Mouse (Mus musculus) liver, postnatal 0 days (tissue): ENCODE measurements around the gene Nepro. TPM values are rescaled to one million over a fixed set of nuclear protein-coding genes. Genes with fewer than 3 reads are reported as not detected.

Experiments used
- ATAC-seq: fragments of 200-750 bp; cut with Nextera tagmentation; 2 replicates; pipeline ENCODE4 v1.8.0; 2017; ENCODE audit warnings: mild to moderate bottlenecking, moderate library complexity
- DNase-seq: peaks from one replicate; pipeline ENCODE4 v3.0.0-alpha.2; 2016
- H3K27ac ChIP-seq: fragments of 300-500 bp; sonication (generic); 2 replicates; pipeline ENCODE4 v1.5.1; 2014; ENCODE audit warnings: antibody characterized with exemption, moderate library complexity, mild to moderate bottlenecking, low read depth
- H3K27me3 ChIP-seq: fragments of 300-500 bp; sonication (generic); 2 replicates; pipeline ENCODE4 v1.6.1; 2014; ENCODE audit warnings: low read length, control low read depth, mixed read lengths; ENCODE audit not compliant: insufficient read depth
- H3K36me3 ChIP-seq: fragments of 300-500 bp; sonication (generic); replicated peaks from 2 replicates; pipeline ENCODE4 v1.6.1; 2014; ENCODE audit warnings: mild to moderate bottlenecking, control low read depth, low read length, moderate library complexity, mixed read lengths; ENCODE audit not compliant: insufficient read depth
- H3K4me1 ChIP-seq: fragments of 300-500 bp; sonication (generic); 2 replicates; pipeline ENCODE4 v1.6.1; 2014; ENCODE audit warnings: antibody characterized with exemption, mild to moderate bottlenecking, control low read depth; ENCODE audit not compliant: insufficient read depth
- H3K4me2 ChIP-seq: fragments of 300-500 bp; sonication (generic); 2 replicates; pipeline ENCODE4 v1.6.1; 2014; ENCODE audit warnings: low read depth, mild to moderate bottlenecking, low read length, moderate library complexity, mixed read lengths
- H3K4me3 ChIP-seq: fragments of 300-500 bp; sonication (generic); 2 replicates; pipeline ENCODE4 v1.5.1; 2014; ENCODE audit warnings: low read depth, low read length
- H3K9ac ChIP-seq: fragments of 300-500 bp; sonication (generic); replicated peaks from 2 replicates; pipeline ENCODE4 v1.6.1; 2014; ENCODE audit warnings: mild to moderate bottlenecking, moderate library complexity
- H3K9me3 ChIP-seq: fragments of 300-500 bp; sonication (generic); 2 replicates; pipeline ENCODE4 v1.6.1; 2016; ENCODE audit warnings: mild to moderate bottlenecking, control low read depth, low read length, mixed read lengths
- CTCF ChIP-seq: sonication (generic); IDR thresholded peaks from 2 replicates; pipeline ENCODE4 v1.5.1; 2016; ENCODE audit warnings: antibody characterized with exemption, low read depth
- EP300 ChIP-seq: IDR thresholded peaks from 2 replicates; pipeline ENCODE4 v1.6.1; 2016; ENCODE audit warnings: antibody characterized with exemption, low read depth, mild to moderate bottlenecking
- WGBS: fragments of 180-500 bp; shearing (Covaris S2); extraction: QIAGEN DNeasy Blood & Tissue Kit; methylation state at CpG from one replicate; pipeline ENCODE4 v1.1.7; 2014; ENCODE audit not compliant: insufficient replicate concordance; 5-methylcytosine and 5-hydroxymethylcytosine counted together
- polyA plus RNA-seq: library from polyadenylated mRNA; unstranded; fragments of >200 nt; fragmentation: Nextera tagmentation; extraction: Ambion mirVana; gene quantifications from 2 replicates; pipeline ENCODE4 v1.2.1, GENCODE M21; 2015

Nepro gene
- polyA plus RNA-seq, 1 experiment from 2014 or later = 2.4 TPM

- no peak overlapping the region for H3K9ac ChIP-seq
- no peak for DNase-seq
- no peak for ATAC-seq
- no peaks in the 10 kb centered on the region for H3K27me3 ChIP-seq
- WGBS = 71% methylated on average over 3 of the region's 3 CpGs
- no peak overlapping the region for H3K27ac ChIP-seq
- TF ChIP-seq EP300 = no peak
- no peak for TF ChIP-seq CTCF
- no peaks in the 10 kb centered on the region for H3K4me1 ChIP-seq
- H3K36me3 ChIP-seq = no peaks in the 10 kb centered on the region
- H3K4me2 ChIP-seq = no peak overlapping the region
- H3K4me3 ChIP-seq = no peak overlapping the region
- H3K9me3 ChIP-seq = no peaks in the 10 kb centered on the region
Measured at GRCm38 (mm10) chr16:44701155-44701554, 22.9 kb upstream of the Nepro start.

- Histone ChIP-seq H3K27me3 (no peaks in the 10 kb centered on the region), H3K27ac (no peak overlapping the region), H3K4me3 (no peak overlapping the region), H3K9me3 (no peaks in the 10 kb centered on the region), H3K9ac (no peak overlapping the region), H3K4me2 (no peak overlapping the region), H3K36me3 (no peaks in the 10 kb centered on the region), H3K4me1 (no peaks in the 10 kb centered on the region)
- DNase-seq (no peak), ATAC-seq (no peak)
- no peak for TF ChIP-seq EP300
- no peak for TF ChIP-seq CTCF
- WGBS = 30% methylated on average over 5 of the region's 5 CpGs
Measured at GRCm38 (mm10) chr16:44702272-44702671, 21.8 kb upstream of the Nepro start.

GRCm38 (mm10) chr16:44703458-44703857, 20.6 kb upstream of the Nepro start:
- no peaks in the 10 kb centered on the region for H3K4me1 ChIP-seq
- WGBS = 67% methylated on average over 4 of the region's 4 CpGs
- no peak for ATAC-seq
- DNase-seq = no peak
- H3K9me3 ChIP-seq = no peaks in the 10 kb centered on the region
- H3K4me3 ChIP-seq = no peak overlapping the region
- no peak overlapping the region for H3K27ac ChIP-seq
- no peak for TF ChIP-seq EP300
- TF ChIP-seq CTCF = no peak
- no peaks in the 10 kb centered on the region for H3K27me3 ChIP-seq
- no peak overlapping the region for H3K9ac ChIP-seq
- H3K36me3 ChIP-seq = no peaks in the 10 kb centered on the region
- no peak overlapping the region for H3K4me2 ChIP-seq

GRCm38 (mm10) chr16:44716305-44717140, 7.6 kb upstream of the Nepro start:
- Histone ChIP-seq H3K9ac (no peak overlapping the region), H3K4me2 (no peak overlapping the region), H3K36me3 (no peaks in the 10 kb centered on the region), H3K4me3 (no peak overlapping the region), H3K27ac (no peak overlapping the region), H3K9me3 (no peaks in the 10 kb centered on the region), H3K4me1 (no peaks in the 10 kb centered on the region; the same call in 1 of the 2 replicates), H3K27me3 (no peaks in the 10 kb centered on the region)
- 39% methylated on average over 10 of the region's 10 CpGs for WGBS
- TF ChIP-seq EP300 (no peak), CTCF (peak; percentile 61)
- no peak for ATAC-seq
- DNase-seq = no peak

- Histone ChIP-seq H3K4me2 (no peak overlapping the region), H3K9me3 (no peaks in the 10 kb centered on the region), H3K36me3 (no peaks in the 10 kb centered on the region), H3K9ac (no peak overlapping the region), H3K4me1 (no peaks in the 10 kb centered on the region; the same call in 1 of the 2 replicates), H3K4me3 (no peak overlapping the region), H3K27ac (no peak overlapping the region), H3K27me3 (no peaks in the 10 kb centered on the region)
- DNase-seq (no peak), ATAC-seq (no peak)
- 74% methylated on average over 2 of the region's 2 CpGs for WGBS
- no peak for TF ChIP-seq EP300
- TF ChIP-seq CTCF = no peak
Measured at GRCm38 (mm10) chr16:44717141-44717634, 6.9 kb upstream of the Nepro start.

GRCm38 (mm10) chr16:44717838-44718237, 6.3 kb upstream of the Nepro start:
- 65% methylated on average over 2 of the region's 2 CpGs for WGBS
- Histone ChIP-seq H3K4me3 (no peak overlapping the region), H3K4me2 (no peak overlapping the region)

More at GRCm38 (mm10) chr16:44717838-44718237, 6.3 kb upstream of the Nepro start:
- DNase-seq (no peak), ATAC-seq (no peak)
- TF ChIP-seq EP300 = no peak
- TF ChIP-seq CTCF = 0 out of 2 replicates have a peak, but pooled peaks have one; percentile 19
- Histone ChIP-seq H3K9me3 (no peaks in the 10 kb centered on the region), H3K9ac (no peak overlapping the region), H3K27ac (no peak overlapping the region), H3K4me1 (no peaks in the 10 kb centered on the region; the same call in 1 of the 2 replicates), H3K36me3 (no peaks in the 10 kb centered on the region), H3K27me3 (no peaks in the 10 kb centered on the region)
